Mouse (Mus musculus): Measurements from ENCODE around the gene Fam117a. TPM values are rescaled to one million over a fixed set of nuclear protein-coding genes. Genes with fewer than 3 reads are reported as not detected.

Fam117a gene
- 1 to 10 TPM; 1.6 to 2.6 TPM for total RNA-seq (2021)
- long read RNA-seq, experiment 1, result 0 reads
- long read RNA-seq, experiment 2, partial matches to known transcripts, result 0 of 1 reads
- long read RNA-seq, experiment 2, other reads (novel, unspliced or antisense), result 0 of 1 reads

DNA sequence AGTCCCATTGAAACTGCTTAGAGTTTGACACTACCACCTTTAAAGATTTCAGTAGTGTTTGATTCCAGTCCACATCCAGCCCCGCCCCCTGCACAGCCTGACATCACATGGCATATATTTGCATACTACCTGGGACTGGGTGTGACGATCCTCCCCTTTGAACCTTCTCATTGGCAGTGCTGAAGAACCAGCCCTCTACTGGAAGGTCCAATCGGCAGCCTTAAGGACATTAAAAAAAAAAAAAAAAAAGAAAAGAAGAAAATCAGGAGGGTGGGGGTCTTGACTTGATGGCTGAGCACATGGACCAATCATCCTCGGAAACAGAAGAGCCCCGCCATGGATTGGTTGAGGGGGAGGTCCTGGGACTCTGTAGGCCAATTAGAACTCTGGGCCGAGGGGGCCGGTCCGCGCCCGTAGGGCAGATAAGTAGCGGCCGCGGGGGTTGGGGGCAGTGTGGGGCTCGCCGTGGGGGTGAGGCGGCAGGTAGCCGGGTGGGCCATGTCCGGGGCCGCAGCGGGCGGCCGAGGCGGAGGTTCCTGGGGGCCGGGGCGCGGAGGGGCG, at the start of gene Fam117a:
Fam117a (plus strand) TSS at position 451 of the 561 bp plus-strand sequence.
- DNase-seq (ENCODE audit: low spot score), result peak; percentile 76

GRCm38 (mm10) chr11:95291998-95292397, 44.8 kb upstream of the Fam117a start:
- no peak for DNase-seq (ENCODE audit: low spot score)

DNA sequence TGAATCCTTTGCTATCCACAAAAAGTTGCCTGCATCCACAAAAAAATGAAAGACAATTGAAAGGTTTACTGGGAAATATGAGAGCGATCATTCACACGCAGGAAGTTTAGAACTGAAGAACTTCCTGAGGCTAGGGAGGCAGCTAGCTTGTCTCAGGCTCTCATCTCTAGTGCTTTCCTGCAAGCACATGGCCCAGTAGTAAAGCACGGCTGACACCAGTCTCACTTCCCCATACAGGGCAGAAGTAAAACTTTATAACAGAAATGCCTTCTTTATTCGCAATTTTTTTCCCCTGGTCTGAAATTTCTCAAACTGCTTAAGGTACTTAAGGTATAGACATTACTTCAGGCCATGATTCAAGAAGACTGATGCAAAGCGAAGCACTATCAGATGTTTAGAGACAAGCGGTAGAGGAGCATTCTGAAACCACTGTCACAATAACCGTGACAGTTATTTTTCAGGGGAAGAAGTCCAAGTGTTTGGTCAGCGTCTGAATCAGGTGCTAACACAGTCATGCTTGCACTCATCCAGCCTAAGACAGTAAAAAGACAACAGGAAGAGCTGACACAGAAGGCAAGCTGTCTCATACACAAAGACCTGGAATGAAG, 43.7 kb upstream of the Fam117a start:
- DNase-seq (ENCODE audit: low spot score), result no peak

DNA sequence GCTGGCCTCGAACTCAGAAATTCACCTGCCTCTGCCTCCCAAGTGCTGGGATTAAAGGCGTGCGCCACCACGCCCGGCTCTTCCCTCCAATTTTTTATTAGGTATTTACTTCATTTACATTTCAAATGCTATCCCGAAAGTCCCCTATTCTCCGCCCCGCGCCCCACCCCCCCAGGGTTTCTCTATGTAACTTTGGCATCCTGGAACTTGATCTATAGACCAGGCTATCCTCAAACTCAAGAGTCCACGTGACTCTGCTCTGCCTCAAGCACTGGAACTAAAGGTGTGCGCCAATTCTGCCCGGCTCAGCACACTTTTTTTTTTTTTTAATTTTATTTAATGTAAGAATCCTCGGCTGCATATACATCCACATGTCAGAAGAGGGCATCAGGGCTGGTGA, 41.1 kb upstream of the Fam117a start:
- no peak for DNase-seq (ENCODE audit: low spot score)

DNA sequence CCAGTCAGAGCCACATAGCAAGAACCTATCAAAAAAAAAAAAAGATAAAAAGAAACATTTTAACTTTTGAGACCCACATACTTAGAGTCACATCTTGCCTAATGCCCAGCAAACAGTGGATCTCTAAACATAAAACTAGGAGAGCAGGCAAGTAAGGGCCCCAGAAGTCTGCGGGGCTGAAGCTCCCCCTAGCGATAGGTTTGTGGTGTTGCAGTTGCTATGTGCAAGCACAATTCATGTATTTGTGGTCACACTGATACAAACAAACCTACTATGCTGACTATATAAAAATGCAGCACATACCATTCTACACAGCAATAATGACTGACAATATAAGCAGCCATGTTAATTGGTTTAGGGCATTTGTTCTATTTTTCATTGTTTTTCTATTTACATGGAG, 38.7 kb upstream of the Fam117a start:
- DNase-seq (ENCODE audit: low spot score), result no peak

- DNase-seq (ENCODE audit: low spot score), result no peak
Observed at GRCm38 (mm10) chr11:95299886-95300285, 36.9 kb upstream of the Fam117a start.

- DNase-seq (ENCODE audit: low spot score), result no peak
Observed at GRCm38 (mm10) chr11:95301772-95302171, 35.0 kb upstream of the Fam117a start.

GRCm38 (mm10) chr11:95305600-95305999, 31.2 kb upstream of the Fam117a start:
- DNase-seq (ENCODE audit: low spot score), result no peak

DNA sequence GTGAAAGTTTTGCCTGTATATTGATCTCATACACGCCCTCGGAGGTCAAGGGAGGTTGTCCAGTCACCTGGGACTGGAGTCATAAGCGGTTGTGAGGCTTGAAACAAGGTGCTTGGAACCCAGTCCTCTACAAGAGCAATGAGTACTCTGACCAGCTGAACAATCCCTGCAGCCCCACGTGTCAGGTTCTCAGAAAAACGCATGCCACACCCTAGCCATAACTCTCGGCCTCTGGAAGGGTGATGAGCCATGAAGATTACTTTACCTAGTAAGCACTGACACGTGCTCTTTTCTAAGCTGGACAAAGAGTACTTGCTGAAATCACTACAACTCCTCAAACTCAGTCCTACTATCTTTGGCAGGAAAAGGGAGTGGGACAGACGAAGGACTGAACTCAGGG, 29.3 kb upstream of the Fam117a start:
- no peak for DNase-seq (ENCODE audit: low spot score)

- peak; percentile 97 for DNase-seq (ENCODE audit: low spot score)
Observed at GRCm38 (mm10) chr11:95309510-95310006, 27.3 kb upstream of the Fam117a start.

- DNase-seq (ENCODE audit: low spot score), result peak; percentile 99
Observed at GRCm38 (mm10) chr11:95310007-95310647, 26.7 kb upstream of the Fam117a start, which contains the start of gene Kat7. TSS of gene Kat7 (minus strand) at chr11:95310246.

DNA sequence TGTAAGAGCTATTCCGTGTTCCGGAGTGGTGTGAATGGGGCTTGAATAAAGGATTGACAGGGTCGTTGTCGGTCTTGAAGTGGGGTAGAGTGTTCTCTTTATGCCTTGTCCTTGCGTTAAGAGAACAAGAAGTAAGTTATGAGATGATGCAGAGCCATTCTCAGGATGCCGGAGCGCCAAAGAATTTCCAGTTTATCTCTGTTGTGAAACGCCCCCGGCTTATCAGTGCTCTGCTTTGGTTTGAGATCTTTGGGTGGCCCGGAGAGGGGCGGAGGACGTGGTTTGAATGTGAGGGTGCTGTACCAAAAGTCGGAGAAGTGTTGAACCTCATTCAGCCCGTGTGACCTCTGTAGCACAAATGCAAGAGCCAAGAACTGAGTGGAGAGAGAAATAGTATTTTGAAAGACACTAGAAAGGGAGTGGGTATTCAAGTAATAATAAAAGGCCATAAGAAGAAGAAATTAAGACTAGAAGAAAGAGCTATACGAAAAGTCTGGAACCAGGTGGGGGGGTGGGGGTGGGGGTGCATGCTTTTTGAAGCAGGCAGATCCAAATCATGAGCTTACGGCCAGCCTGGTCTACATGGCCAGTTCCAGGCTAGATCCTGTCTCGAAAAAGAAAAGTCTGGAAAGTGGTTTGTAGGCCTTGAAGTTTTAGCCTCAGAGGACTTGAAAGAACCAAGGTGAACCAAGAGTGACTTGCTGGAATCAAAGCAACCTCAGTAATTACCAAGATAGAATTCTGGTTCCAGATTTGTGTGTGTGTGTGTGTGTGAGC, 26.0 kb upstream of the Fam117a start:
- DNase-seq (ENCODE audit: low spot score), result no peak

GRCm38 (mm10) chr11:95311425-95311807, 25.4 kb upstream of the Fam117a start:
- no peak for DNase-seq (ENCODE audit: low spot score)

DNA sequence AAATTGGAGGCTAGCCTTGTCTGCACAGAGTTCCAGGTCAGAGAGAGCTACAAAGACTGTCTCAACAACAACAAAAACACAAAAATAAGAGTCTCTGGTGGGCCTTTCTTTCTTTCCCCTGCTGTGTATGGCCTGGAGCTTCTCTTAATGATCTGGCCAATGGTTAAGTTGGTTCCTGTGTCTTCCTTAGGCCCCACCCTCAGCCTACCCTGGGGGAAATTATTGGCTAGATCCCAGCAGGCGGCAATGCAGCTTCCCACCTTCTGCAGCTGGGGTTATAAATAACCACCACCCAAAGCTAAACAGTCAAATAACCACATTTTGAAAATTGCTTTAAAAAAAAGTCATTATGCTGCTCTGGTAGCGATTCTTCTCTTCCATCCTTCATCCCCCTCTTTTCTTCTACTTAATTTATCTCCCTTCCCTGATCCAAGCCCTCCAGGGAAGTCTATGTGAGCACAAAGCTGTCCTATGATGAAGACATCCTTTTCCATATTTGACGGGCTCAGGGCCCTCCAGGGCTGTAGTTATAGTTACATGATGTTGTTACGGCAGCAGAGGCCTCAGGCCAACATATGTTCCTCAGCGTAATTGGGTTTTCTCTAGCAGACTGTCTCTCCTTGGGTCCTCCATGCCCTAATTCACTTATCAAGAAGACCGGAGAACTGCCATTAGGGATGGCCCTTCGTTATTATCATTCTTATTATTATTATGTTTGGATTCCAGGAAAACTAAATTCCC, 21.4 kb upstream of the Fam117a start:
- DNase-seq (ENCODE audit: low spot score), result no peak

DNA sequence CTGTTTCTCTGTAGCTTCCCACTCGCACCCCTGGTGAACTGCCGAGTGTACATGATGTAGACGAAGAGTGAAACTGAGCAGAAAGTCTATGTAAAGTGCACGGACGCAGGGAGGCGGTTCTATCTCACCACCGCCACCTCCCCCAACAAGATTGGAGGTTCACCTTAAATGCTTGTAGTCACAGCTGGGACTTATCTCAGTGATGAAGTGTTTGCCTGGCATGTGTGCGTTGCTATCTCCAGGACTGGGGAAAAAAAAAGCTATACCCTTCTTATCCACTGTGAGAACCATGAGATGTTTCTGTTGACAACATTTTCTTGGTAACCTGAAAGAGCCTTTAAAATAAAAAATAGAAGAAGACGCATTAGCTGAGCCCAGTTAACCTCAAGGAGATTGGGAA, 18.7 kb upstream of the Fam117a start:
- DNase-seq (ENCODE audit: low spot score), result no peak

DNA sequence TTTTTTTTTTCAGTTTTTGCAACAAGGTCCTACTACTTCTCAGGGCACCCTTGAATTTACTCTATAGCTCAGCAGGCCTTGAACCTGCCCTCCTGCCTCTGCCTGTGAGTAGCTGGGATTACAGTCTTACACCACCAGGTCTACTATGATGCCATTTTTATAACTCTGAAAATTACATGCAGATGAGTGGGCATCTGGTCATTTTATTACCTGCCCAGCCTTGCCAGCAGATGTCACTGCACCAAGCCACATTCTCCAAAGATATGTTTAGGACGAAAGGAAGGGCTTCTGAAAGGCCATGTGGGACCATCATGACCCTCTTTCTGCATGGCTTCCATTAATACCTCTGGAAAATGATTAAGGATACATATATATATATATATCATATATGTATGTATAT, 17.3 kb upstream of the Fam117a start:
- DNase-seq (ENCODE audit: low spot score), result no peak

GRCm38 (mm10) chr11:95320010-95320409, 16.8 kb upstream of the Fam117a start:
- no peak for DNase-seq (ENCODE audit: low spot score)

- DNase-seq (ENCODE audit: low spot score), result no peak
Observed at GRCm38 (mm10) chr11:95324181-95324580, 12.6 kb upstream of the Fam117a start.

GRCm38 (mm10) chr11:95325832-95326231, 11.0 kb upstream of the Fam117a start:
- DNase-seq (ENCODE audit: low spot score), result no peak

GRCm38 (mm10) chr11:95326243-95326642, 10.6 kb upstream of the Fam117a start:
- DNase-seq (ENCODE audit: low spot score), result no peak

DNA sequence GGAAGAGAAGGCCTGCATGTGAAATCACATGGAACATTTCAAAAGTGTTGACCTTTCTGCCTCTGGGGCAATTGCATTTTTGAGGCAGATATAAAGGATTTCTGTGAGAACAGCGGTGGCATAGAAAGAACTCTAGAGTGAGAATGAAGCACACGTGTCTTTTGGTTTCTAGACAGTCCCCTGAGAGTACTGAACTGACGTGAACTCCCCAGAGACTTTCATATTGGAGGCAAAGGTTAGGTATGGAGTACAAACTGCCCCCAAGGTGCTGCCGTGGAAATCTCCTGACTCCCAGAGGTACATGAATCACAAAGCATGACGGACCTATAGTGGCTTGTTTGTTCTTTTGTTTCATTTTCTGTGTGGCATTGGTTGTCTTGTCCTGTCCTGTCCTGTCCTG, 8.2 kb upstream of the Fam117a start:
- no peak for DNase-seq (ENCODE audit: low spot score)

All from gastrocnemius, adult 18-20 months (tissue).